ENCODE assay signal across 24 mouse cellular contexts in the genomic region with DNA sequence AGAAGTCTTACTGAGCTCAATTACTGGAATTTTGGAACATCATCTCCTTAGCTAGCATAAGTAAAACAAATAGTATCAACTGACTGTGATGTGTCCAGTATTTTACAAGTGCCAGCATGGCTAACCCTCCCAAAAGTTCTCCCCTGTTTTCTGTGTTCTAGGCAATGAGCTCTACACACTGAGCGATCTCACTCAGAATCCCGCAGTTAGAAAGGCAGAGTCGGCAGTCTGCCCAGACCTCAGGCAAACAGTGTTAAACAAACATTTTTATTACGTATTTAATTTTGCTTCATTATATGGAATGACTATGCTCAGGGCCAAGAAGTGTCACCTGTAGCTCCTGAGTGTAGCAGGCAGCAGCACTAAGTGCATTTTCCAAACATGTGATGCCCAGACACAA. TPM values are rescaled to one million over a fixed set of nuclear protein-coding genes. Genes with fewer than 3 reads are reported as not detected.
"Had no signal": no experiment of that assay in that cellular context is flagged by ENCODE, and none has a peak within 500 bp of the region (broad histone marks: within the 10 kb centered on the region; RNA-seq: fewer than 3 reads in every experiment).

No protein-coding gene starts in this region.

- H3K4me2 ChIP-seq: liver, embryonic 11.5 days; liver, embryonic 13.5 days; liver, embryonic 15.5 days; midbrain, embryonic 11.5 days; midbrain, embryonic 13.5 days; midbrain, embryonic 15.5 days; neural tube, embryonic 13.5 days had no signal

- ATAC-seq: liver, postnatal 0 days; midbrain, embryonic 13.5 days; midbrain, embryonic 15.5 days had no signal

- H3K36me3 ChIP-seq: liver, embryonic 13.5 days; liver, embryonic 15.5 days; midbrain, embryonic 13.5 days; midbrain, embryonic 15.5 days; neural tube, embryonic 13.5 days had no signal

- H3K9ac ChIP-seq: liver, embryonic 13.5 days; liver, embryonic 15.5 days; liver, postnatal 0 days; midbrain, embryonic 13.5 days; midbrain, embryonic 15.5 days; neural tube, embryonic 13.5 days had no signal

- H3K9me3 ChIP-seq: liver, embryonic 13.5 days; liver, embryonic 15.5 days; megakaryocyte, embryonic 14.5 days; midbrain, embryonic 13.5 days; midbrain, embryonic 15.5 days; neural tube, embryonic 13.5 days had no signal

- DNase-seq: liver, embryonic 13.5 days; liver, postnatal 0 days; lung, adult 2 months; lung, postnatal 14 days; lung, postnatal 36 days; right cerebral cortex, postnatal 14 days; right cerebral cortex, postnatal 4 days; spleen, adult 18-20 months; thymus, adult 2 months; thymus, postnatal 25 days had no signal

- H3K27ac ChIP-seq: liver, embryonic 13.5 days; liver, embryonic 15.5 days; macrophage; midbrain, embryonic 13.5 days; midbrain, embryonic 15.5 days; neural tube, embryonic 13.5 days had no signal

- H3K27me3 ChIP-seq: liver, embryonic 13.5 days; liver, embryonic 15.5 days; megakaryocyte, embryonic 14.5 days; midbrain, embryonic 13.5 days; midbrain, embryonic 15.5 days; neural tube, embryonic 13.5 days had no signal

- H3K4me1 ChIP-seq: liver, embryonic 13.5 days; liver, embryonic 15.5 days; midbrain, embryonic 13.5 days; midbrain, embryonic 15.5 days; neural tube, embryonic 13.5 days had no signal

- H3K4me3 ChIP-seq: liver, embryonic 13.5 days; liver, embryonic 15.5 days; megakaryocyte, embryonic 14.5 days; midbrain, embryonic 13.5 days; midbrain, embryonic 15.5 days; neural tube, embryonic 13.5 days had no signal

RNA-seq across cellular contexts. Expression of a gene that starts 47.3 kb away (rescaled TPM):
- total RNA-seq: midbrain, postnatal 0 days; monocyte, adult 5-6 weeks; neutrophil, adult 5-6 weeks had no signal
- polyA plus RNA-seq: lung, adult 2 months; macrophage; midbrain, embryonic 13.5 days; midbrain, embryonic 15.5 days; midbrain, postnatal 0 days; neural tube, embryonic 11.5 days; small intestine, adult 2 months; stomach, embryonic 14.5 days had no signal
